Mouse (Mus musculus) liver, adult 2 months (tissue): ENCODE results near the gene Klf9.

Experiments
- CTCF ChIP-seq: fragments of 200-500 bp; IDR thresholded peaks from 2 replicates; pipeline ENCODE4 v1.5.1; 2011; ENCODE audit warnings: low read depth, low read length, control low read depth
- POLR2A ChIP-seq: fragments of 200-500 bp; IDR thresholded peaks from 2 replicates; pipeline ENCODE4 v1.6.1; 2011; ENCODE audit warnings: low read length, control low read depth; ENCODE audit not compliant: insufficient read depth; ENCODE audit errors: extremely low read depth

- TF ChIP-seq POLR2A (no peak), CTCF (no peak)
Measured at GRCm38 (mm10) chr19:23093548-23093947, 47.5 kb upstream of the Klf9 start.
